Mouse (Mus musculus): ENCODE measurements around the gene Sftpa1.

DNA sequence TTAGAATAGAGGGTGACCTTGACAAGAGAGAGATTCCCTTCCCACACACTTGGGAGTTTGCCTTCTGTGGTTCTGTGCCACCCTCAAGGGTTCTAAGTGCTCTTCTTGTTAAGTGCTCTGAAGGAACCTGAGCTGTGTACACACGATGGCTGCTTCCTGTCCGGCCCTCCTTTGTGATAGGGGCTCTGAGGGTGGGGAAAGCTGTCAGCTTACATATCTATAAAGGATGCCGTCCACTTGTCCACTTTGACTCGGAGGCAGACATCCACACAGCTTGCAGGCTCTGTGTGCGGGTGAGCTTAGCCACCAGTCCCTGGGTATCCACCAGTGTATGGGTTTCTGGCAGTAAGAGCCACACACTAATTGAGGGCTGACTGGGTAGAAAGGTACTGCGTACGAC, at the start of gene Sftpa1:
- TF ChIP-seq EP300 (optimal IDR thresholded peaks at IDR 0.05) = no peak
- TF ChIP-seq CTCF (IDR thresholded peaks at IDR 0.05; ENCODE audit: low read depth) = no peak

Data from stomach, postnatal 0 days (tissue).